ENCODE assay signal across 8 mouse cellular contexts in genomic region chr10:126990313-126991056, GRCm38 (mm10). TPM values are rescaled to one million over a fixed set of nuclear protein-coding genes. Genes with fewer than 3 reads are reported as not detected.
DNase-seq lines count a peak whose midpoint lies in the region; ATAC-seq and TF ChIP-seq lines count a peak whose summit lies in the region.

No protein-coding gene starts in this region.

- no peaks in the 10 kb centered on the region for H3K9me3 ChIP-seq in MEL (replicated peaks; ENCODE audit: insufficient read depth, low read length)
- H3K9me3 ChIP-seq in lung, embryonic 15.5 days: no peaks in the 10 kb centered on the region

- WGBS in lung, embryonic 15.5 days: 59% methylated on average over 7 of the region's 7 CpGs

- peak; percentile 85 for DNase-seq in MEL (ENCODE audit: low read depth, low spot score)
- DNase-seq in cerebellum, adult 8-10 months: peak; percentile 89
- DNase-seq in layer of hippocampus, adult 8-10 months (ENCODE audit: low spot score in 2 of 2): peak; percentile 68 to 83
- peak; percentile 56 for DNase-seq in ovary, adult 18-20 months (ENCODE audit: low spot score)
- DNase-seq in thymus, postnatal 0 days (ENCODE audit: low spot score): peak; percentile 85

- H3K36me3 ChIP-seq in MEL (ENCODE audit: control insufficient read depth in 1 of 2, insufficient read depth in 2 of 2, low read length in 2 of 2): peaks cover 0 to 8% of the 10 kb centered on the region in 2 experiments; a peak in 3 of 4 replicates
- H3K36me3 ChIP-seq in lung, embryonic 15.5 days: peaks cover 42% of the 10 kb centered on the region

- peaks cover 2 to 16% of the 10 kb centered on the region in 2 experiments; a peak in 2 of 4 replicates for H3K4me1 ChIP-seq in MEL (ENCODE audit: control insufficient read depth in 1 of 2, insufficient read depth in 2 of 2, low read length in 2 of 2)
- H3K4me1 ChIP-seq in lung, embryonic 15.5 days: peaks cover 53% of the 10 kb centered on the region

- H3K27me3 ChIP-seq in MEL (ENCODE audit: control insufficient read depth in 1 of 2, insufficient read depth in 2 of 2, low read length in 2 of 2): no peaks in the 10 kb centered on the region
- H3K27me3 ChIP-seq in lung, embryonic 15.5 days: no peaks in the 10 kb centered on the region

- no peak overlapping the region for H3K9ac ChIP-seq in MEL (ENCODE audit: control insufficient read depth, low read depth, low read length, poor library complexity, severe bottlenecking)
- H3K9ac ChIP-seq in lung, embryonic 15.5 days: no peak overlapping the region

- TF ChIP-seq CTCF in MEL (IDR thresholded peaks at IDR 0.05 in 2 of 3, conservative IDR thresholded peaks at IDR 0.05 in 1 of 3; ENCODE audit: control insufficient read depth in 1 of 3, insufficient read depth in 1 of 3, low read depth in 2 of 3, low read length in 3 of 3, poor library complexity in 1 of 3, severe bottlenecking in 1 of 3): peak; percentile 95 to 99 (median 96)

- ATAC-seq in frontal cortex, adult (ENCODE audit: low TSS enrichment): peak; percentile 71
- peak; percentile 58 to 63 for ATAC-seq in hematopoietic stem cell, adult 5-6 weeks (replicated peaks in 1 of 2; ENCODE audit: insufficient read depth in 1 of 2, low FRiP score in 2 of 2, low TSS enrichment in 1 of 2, low read depth in 1 of 2, poor library complexity in 2 of 2, severe bottlenecking in 2 of 2)
- ATAC-seq in lung, embryonic 15.5 days (ENCODE audit: borderline replicate concordance, extremely low read depth, low FRiP score, low TSS enrichment): peak; percentile 62; the same call in 1 of the 2 replicates

- H3K4me3 ChIP-seq in MEL (ENCODE audit: control insufficient read depth in 1 of 2, insufficient read depth in 1 of 2, low read depth in 2 of 2, low read length in 2 of 2): no peak overlapping the region
- H3K4me3 ChIP-seq in lung, embryonic 15.5 days: no peak overlapping the region

- no peak for TF ChIP-seq EP300 in MEL (IDR thresholded peaks at IDR 0.05; ENCODE audit: low read depth in 1 of 2, low read length in 2 of 2)

- no peak overlapping the region for H3K27ac ChIP-seq in MEL (ENCODE audit: control insufficient read depth, low read depth, low read length)
- peak overlapping the region; percentile 68 for H3K27ac ChIP-seq in lung, embryonic 15.5 days

- TF ChIP-seq RAD21 in MEL (IDR thresholded peaks at IDR 0.05; ENCODE audit: low read depth, low read length): peak; percentile 88

- H3K79me2 ChIP-seq in MEL (ENCODE audit: control insufficient read depth, insufficient read depth, low read length, poor library complexity): no peaks in the 10 kb centered on the region; the same call in 1 of the 2 replicates

- TF ChIP-seq POLR2A in MEL (IDR thresholded peaks at IDR 0.05; ENCODE audit: control insufficient read depth in 1 of 2, insufficient read depth in 1 of 2, low read depth in 1 of 2, low read length in 2 of 2, poor library complexity in 1 of 2): no peak

- H3K4me2 ChIP-seq in lung, embryonic 15.5 days: 0 out of 2 replicates have a peak overlapping the region, but pooled peaks have one; percentile 11

TF ChIP-seq in MEL, 35 proteins besides CTCF, POLR2A, EP300 and RAD21:
- TF ChIP-seq ZC3H11A (IDR thresholded peaks at IDR 0.05; ENCODE audit: low read depth, low read length) (peak; percentile 60), SMC3 (IDR thresholded peaks at IDR 0.05; ENCODE audit: low read depth, low read length) (peak; percentile 85), ETS1 (IDR thresholded peaks at IDR 0.05; ENCODE audit: low read depth, low read length) (no peak), RCOR1 (IDR thresholded peaks at IDR 0.05; ENCODE audit: low read depth, low read length) (no peak)

RNA-seq across cellular contexts. Expression of gene Avil, which starts 10.0 kb away (rescaled TPM):
- 10.1 and 21.6 TPM in 2 replicates for total RNA-seq in MEL (2012; rRNA removed)
- polyA plus RNA-seq in MEL (2012; ENCODE audit: insufficient read depth in 1 of 2, insufficient read length in 2 of 2, low read depth in 1 of 2, low replicate concordance in 2 of 2, missing spikeins in 1 of 2): 10 to 100 TPM; 16.0 to 49.7 TPM
- total RNA-seq in hematopoietic stem cell, adult 5-6 weeks (2017): 0.30 TPM in 1 of 2 replicates, not detected in the other
- total RNA-seq in layer of hippocampus, adult 8-10 months (2022): under 1 TPM; 0.11 to 0.39 (median 0.18) TPM
- 0.25 and 0.39 TPM in 2 replicates for polyA plus RNA-seq in lung, embryonic 15.5 days (2015; fragmentation: Nextera tagmentation; extraction: Ambion mirVana)
- 0.98 and 1.0 TPM in 2 replicates for polyA plus RNA-seq in thymus, postnatal 0 days (2015; fragmentation: Nextera tagmentation; extraction: Ambion mirVana)

RNA-seq across cellular contexts. Expression of gene Ctdsp2, which starts 12.0 kb away (rescaled TPM):
- total RNA-seq in MEL (2012; rRNA removed): 16.7 and 19.3 TPM in 2 replicates
- 10 to 100 TPM in 1 of 2 experiments, not detected in 1; 69.3 TPM for polyA plus RNA-seq in MEL (2012; ENCODE audit: insufficient read depth in 1 of 2, insufficient read length in 2 of 2, low read depth in 1 of 2, low replicate concordance in 2 of 2, missing spikeins in 1 of 2)
- total RNA-seq in hematopoietic stem cell, adult 5-6 weeks (2017): 41.1 and 46.3 TPM in 2 replicates
- 100 to 1,000 TPM; 104 to 120 (median 111) TPM for total RNA-seq in layer of hippocampus, adult 8-10 months (2022)
- 68.6 and 73.1 TPM in 2 replicates for polyA plus RNA-seq in lung, embryonic 15.5 days (2015; fragmentation: Nextera tagmentation; extraction: Ambion mirVana)
- 30.3 and 34.3 TPM in 2 replicates for polyA plus RNA-seq in thymus, postnatal 0 days (2015; fragmentation: Nextera tagmentation; extraction: Ambion mirVana)

RNA-seq across cellular contexts. Expression of gene Tsfm, which starts 40.2 kb away (rescaled TPM):
- 88.9 and 90.0 TPM in 2 replicates for total RNA-seq in MEL (2012; rRNA removed)
- 10 to 100 TPM in 1 of 2 experiments, not detected in 1; 84.7 TPM for polyA plus RNA-seq in MEL (2012; ENCODE audit: insufficient read depth in 1 of 2, insufficient read length in 2 of 2, low read depth in 1 of 2, low replicate concordance in 2 of 2, missing spikeins in 1 of 2)
- total RNA-seq in hematopoietic stem cell, adult 5-6 weeks (2017): 23.6 and 35.5 TPM in 2 replicates
- total RNA-seq in layer of hippocampus, adult 8-10 months (2022): 10 to 100 TPM; 24.5 to 31.8 (median 27.5) TPM
- 73.2 and 79.2 TPM in 2 replicates for polyA plus RNA-seq in lung, embryonic 15.5 days (2015; fragmentation: Nextera tagmentation; extraction: Ambion mirVana)
- 74.9 and 75.8 TPM in 2 replicates for polyA plus RNA-seq in thymus, postnatal 0 days (2015; fragmentation: Nextera tagmentation; extraction: Ambion mirVana)

RNA-seq across cellular contexts. Expression of gene Mettl1, which starts 50.7 kb away (rescaled TPM):
- total RNA-seq in MEL (2012; rRNA removed): 32.6 and 35.3 TPM in 2 replicates
- 10 to 100 TPM in 1 of 2 experiments, not detected in 1; 67.3 TPM for polyA plus RNA-seq in MEL (2012; ENCODE audit: insufficient read depth in 1 of 2, insufficient read length in 2 of 2, low read depth in 1 of 2, low replicate concordance in 2 of 2, missing spikeins in 1 of 2)
- total RNA-seq in hematopoietic stem cell, adult 5-6 weeks (2017): 16.5 and 19.4 TPM in 2 replicates
- total RNA-seq in layer of hippocampus, adult 8-10 months (2022): 10 to 100 TPM; 13.1 to 16.0 (median 14.5) TPM
- polyA plus RNA-seq in lung, embryonic 15.5 days (2015; fragmentation: Nextera tagmentation; extraction: Ambion mirVana): 45.8 and 49.6 TPM in 2 replicates
- polyA plus RNA-seq in thymus, postnatal 0 days (2015; fragmentation: Nextera tagmentation; extraction: Ambion mirVana): 24.7 and 25.5 TPM in 2 replicates

RNA-seq across cellular contexts. Expression of gene Eef1akmt3, which starts 50.8 kb away (rescaled TPM):
- total RNA-seq in MEL (2012; rRNA removed): 0.27 and 0.42 TPM in 2 replicates
- 1 to 10 TPM in 1 of 2 experiments, not detected in 1; 2.3 TPM for polyA plus RNA-seq in MEL (2012; ENCODE audit: insufficient read depth in 1 of 2, insufficient read length in 2 of 2, low read depth in 1 of 2, low replicate concordance in 2 of 2, missing spikeins in 1 of 2)
- total RNA-seq in hematopoietic stem cell, adult 5-6 weeks (2017): not detected in 2 replicates
- total RNA-seq in layer of hippocampus, adult 8-10 months (2022): under 1 TPM in 3 of 4 experiments, not detected in 1; 0.23 to 0.33 (median 0.31) TPM
- polyA plus RNA-seq in lung, embryonic 15.5 days (2015; fragmentation: Nextera tagmentation; extraction: Ambion mirVana): 0.52 and 0.58 TPM in 2 replicates
- 0.08 TPM in 1 of 2 replicates, not detected in the other for polyA plus RNA-seq in thymus, postnatal 0 days (2015; fragmentation: Nextera tagmentation; extraction: Ambion mirVana)
